Mouse (Mus musculus) heart, postnatal 4 days (tissue): ENCODE data around the gene Prkcz. TPM values are rescaled to one million over a fixed set of nuclear protein-coding genes. Genes with fewer than 3 reads are reported as not detected.
"Not testable (repeated sequence)": the region's sequence is repeated elsewhere in the genome, so short reads cannot be mapped to it uniquely, and the experiment has no call there.

Experiments used
- DNase-seq: peaks from one replicate; pipeline ENCODE4 v3.0.0; 2021
- total RNA-seq, 2 experiments: library from RNA; stranded (reverse); gene quantifications; 2 replicates each; pipeline ENCODE4 v1.2.3; 2021

Gene Prkcz
- total RNA-seq, 2 experiments from 2014 or later: 2.0 to 2.1 TPM

DNA sequence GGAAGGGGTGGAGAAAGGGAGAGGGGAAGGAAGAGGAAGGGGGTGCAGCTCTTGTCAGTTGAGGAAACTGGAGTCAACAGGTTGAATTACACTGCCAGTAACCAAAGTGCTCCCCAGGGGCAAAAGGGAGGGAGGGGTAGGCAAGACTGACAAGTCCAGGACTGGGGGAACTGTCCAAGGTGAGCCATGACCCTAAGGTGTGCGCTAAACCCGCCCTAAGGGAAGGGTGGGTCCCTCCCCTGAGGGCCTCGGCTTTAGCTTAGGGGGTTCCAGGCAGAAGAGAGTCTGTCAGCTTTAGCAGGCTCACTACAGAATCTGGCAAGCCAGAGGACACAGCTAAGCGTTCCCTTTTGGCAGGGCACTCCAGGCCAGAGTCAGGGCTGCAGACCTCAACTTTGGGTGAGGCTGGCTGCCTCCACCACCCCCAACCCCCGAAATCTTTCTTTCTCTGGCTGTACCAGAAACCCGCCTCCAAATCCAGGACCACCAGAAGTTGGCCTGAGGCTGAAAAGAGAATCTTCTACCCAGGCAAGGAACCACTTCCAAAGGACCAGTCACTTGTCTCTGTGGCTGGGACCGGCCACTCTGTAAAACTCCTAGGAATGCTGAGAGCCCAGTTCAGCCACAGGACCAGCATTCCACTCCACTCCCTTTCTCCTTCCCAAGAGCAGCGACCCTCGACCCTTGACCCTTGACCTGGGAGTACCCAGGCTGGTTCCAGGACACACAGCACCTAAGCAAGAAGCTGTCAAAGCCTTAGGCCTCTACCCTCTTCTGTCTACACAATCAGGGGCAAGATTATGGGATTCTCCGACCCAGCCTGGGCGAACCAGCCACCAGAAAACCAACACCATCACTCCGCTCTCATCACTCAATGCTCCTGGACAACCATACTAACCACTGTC is 1.3 kb downstream of the Prkcz start:
- DNase-seq: no peak

DNA sequence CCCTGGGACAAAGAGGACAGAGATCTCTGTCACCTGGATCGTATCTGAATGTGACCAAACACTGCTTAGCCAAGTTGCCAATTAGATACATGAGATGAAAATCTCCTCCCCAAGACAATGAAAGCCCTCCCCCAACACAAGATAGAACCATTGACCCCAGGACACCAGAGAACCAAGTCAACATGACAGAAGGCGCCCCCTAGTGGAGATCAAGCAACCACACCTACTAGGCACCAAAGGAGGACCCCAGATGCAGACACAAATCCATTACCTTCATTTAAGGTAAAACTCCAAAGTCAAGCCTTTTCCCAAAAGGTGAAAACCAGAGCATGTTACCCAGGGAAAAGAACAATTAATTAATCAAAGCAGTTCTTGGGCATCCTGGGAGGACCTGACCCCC is 3.6 kb downstream of the Prkcz start:
- no peak for DNase-seq

DNA sequence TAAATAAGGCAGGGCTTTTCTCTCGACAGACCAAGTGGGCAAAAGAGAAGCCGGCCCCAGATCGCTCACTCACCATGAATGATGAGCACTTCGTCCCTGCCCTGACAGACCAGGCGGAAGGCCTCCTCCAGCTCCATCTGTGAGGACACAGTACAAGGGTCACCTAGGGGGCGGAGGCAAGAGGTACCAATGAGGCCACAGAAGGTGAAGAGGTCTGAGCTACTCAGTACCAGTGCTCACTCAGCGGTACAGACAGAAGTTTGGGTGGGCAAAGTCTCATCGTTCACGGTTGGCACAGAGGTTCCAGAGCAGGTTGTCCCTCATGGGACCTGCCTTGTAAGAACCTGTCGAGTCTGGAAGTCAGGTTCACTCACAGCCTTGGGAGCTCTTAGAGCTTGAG is 4.8 kb downstream of the Prkcz start:
- no peak for DNase-seq

DNA sequence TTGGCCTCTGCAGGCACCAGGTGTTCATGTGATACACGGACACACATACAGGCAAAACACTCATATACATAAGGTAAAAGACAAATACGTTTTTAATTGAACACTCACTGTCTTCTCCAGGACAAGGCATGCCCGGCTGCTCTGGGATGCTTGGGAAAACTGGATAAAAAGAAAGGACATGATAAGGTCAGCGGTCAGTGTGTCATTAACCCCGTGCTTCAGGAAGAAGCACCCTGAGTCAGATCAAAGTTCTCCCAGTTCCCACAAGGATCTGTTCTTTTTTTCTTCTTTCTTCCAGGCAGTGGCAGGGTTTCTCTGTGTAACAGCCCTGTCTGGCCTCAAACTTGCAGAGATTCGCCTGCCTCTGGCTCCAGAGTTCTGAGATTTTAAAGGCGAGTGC is 6.6 kb downstream of the Prkcz start:
- no peak for DNase-seq

DNA sequence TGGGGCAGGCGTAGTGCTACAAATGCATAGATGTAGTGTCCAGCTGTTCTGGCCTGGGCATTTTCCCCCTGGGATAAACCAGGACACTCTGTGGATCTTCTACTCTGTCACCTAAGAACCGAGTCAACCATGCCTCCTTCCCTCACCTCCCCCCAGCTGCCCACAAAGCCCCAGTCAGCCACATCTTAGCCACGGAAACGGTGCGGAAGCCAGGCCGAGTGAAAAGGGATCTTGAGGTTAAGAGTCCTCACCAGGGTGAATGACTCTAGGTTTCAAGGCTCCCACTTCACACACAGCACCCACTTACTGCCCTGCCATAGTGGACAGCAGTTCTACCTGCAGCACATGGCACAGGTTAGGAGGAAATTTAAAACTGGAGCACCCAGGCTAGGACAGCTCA is 7.1 kb downstream of the Prkcz start:
- no peak for DNase-seq

DNA sequence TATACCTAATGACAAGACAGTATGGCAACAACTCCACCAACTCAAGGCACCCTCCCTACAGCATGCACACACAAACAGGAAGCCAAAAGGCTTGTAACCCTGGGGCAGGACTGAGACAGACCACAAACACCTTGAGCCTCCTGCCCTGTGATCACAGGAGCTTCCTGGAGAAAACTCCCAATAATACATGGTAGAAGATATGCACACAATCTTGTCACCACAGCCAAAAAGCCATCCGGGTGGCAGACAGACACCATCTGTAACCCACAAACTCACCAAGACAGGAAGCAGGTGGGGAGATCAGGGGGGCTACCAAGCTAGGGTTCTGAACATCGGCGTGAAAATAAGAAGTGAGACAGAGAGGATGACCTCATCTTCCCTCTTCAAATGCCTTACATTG is 8.6 kb downstream of the Prkcz start:
- no peak for DNase-seq

DNA sequence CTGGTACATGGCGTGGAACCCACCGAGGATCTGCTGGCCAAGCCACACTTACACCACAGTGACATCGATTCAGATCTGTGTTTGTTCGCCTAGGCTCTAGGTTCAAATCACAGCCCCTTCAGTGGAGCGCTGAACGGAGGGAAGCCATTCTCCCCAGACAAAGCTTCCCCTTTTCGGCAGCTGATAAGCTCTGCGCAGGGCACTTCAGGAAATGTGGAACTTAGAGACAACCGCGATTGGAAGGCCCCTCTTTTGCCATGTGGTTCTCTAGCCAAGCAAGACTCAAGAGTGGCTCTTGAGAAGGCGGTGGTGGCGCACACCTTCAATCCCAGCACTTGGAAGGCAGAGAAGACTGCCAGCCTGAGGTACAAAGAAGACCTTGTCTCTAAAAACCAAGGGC is 14.8 kb downstream of the Prkcz start:
- DNase-seq: no peak

DNA sequence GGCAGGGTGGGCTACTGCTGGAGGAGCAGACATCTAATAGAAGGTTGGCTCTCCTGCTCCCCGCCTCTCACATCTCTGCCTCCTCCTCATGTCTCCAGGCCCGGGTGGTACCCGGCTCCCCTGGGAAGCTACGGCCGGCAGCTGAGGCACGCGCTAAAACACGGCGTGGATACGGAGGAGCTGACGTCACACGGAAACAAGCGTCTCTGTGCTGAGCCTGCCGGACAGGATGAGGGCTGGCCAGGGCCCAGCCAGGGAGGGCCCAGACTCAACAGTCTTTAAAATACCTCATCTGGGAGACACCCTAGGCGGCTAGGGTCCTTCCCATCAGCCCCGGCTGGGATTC is 15.6 kb downstream of the Prkcz start:
- peak; percentile 64 for DNase-seq

DNA sequence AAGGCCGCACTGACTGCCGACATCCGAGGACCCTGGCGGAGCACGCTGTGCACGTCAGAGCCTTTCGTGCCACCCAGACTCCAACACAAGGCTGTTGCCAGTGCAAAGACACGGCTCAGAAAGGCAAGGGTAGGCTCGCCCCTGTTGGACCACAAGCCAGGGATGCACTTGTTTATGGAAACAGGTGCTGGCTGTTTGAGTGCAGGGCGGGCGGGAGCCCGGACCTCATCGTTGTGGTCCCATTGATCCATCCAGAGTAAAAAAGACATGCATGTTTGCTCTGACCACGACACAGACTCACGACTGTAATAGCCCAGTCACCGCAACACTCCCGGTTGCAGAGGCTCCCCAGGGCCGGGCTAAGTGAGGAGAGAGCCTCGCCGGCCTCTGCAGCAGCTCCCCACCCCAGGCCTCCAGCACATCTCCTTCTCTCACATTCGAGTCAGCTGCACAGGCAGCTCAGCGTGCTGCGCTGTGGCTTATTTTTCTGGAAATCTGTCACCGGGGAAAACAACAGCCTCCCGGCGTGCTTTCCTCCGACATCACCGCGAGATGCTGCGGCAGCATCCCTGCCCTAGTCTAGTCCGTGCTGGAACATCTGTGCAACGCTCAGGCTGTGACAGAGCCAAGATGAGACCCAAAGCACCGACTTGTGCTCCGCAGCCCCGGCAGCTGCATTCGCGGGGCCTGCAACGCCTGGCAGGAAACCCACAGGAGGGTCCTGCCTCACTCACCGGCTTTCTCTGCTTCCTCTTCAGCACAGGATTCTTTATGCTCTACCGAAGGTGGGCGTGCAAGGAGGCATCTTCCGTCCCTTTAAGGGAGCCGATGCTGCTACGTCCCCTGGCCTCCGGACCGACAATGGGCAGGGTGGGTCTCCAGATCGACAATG is 16.2 kb downstream of the Prkcz start:
- DNase-seq: no peak

DNA sequence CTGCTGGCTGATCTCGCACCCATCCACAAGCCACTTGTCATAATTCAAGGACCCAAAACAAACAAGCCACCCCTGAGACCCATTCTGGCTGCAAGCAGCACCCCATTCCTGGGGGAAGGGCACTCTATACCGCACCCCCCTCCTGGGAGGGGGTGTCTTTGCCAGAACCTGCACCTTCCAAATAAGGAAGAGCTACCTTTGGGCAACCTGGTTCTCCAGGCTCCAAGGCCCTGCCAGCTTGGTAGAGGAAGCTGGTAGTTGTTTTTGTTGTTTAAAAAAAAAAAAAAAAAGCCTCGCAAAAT is 16.9 kb downstream of the Prkcz start:
- no peak for DNase-seq

DNA sequence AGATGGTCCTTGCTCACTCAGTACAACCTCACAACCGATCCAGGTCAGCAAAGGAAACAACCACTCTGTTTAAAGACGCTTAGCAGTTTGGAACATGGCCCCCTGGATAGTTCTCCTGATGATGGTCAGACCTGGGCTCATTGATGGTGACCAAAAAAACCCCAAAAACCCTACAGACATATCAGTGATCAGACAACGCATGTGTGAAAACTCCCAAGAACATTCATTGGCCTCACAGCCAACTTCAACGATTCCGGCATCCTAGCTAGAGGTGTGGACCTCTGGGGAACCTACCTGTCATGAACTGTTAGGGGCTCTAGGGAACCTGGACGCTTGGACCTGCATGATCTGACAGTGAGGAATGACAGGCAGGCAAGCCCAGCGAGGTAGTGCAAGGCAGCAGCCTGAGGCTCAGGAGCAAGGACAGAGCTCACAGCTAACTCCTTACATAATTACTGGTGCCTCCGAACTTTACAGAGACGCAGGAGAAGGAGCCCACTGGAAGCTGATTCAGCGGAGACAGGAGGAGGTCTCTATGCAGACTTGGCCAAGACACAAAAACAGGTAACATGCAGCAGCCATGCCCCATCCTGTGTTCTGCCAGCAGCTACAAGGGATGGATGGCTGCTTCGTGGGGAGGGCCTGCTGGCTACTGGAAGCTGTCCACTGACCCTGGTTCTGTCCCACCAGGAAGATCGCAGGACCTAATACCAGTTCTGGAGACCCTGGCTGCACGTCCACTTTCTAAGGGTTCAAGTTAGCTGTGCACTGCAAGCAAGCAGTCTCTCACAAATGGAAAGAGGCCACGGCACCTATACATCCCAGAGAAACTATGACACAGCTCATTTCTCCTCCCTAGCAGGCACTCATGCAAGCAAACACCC is 17.5 kb downstream of the Prkcz start:
- DNase-seq: no peak

DNA sequence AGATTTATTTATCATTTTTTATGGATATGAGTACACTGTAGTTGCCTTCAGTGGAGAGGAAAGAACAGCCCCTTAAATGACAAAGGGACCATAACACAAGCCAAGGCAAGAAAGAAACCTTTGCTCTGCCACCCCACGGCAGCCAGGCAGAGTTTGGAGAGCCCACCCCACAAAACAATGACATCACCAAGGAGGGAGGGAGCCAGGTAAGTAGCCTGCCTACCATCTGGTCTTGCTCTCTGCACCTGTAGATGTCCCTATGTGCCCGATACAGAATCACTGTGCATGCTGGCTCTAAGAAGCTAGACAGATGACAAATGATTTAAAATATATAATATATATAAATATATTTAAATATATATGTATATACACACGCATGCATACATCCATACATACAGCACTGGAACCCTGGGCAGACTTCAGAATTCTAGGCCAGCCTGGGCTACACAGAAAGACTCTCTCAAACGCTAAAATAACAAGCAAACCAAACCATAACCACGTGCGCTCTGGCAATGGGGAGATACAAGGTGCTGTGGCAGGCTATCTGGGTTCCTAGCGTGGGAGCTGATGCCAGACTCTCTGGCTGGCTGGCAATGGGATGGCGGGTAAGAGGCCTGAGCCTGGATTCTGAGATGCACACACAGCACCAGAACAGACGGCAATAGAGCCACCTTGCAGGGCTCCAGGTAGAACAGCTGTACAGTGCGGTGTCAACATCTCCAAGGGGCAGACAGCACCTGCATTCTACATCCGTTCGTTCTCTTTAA is 24.7 kb downstream of the Prkcz start:
- no peak for DNase-seq

DNA sequence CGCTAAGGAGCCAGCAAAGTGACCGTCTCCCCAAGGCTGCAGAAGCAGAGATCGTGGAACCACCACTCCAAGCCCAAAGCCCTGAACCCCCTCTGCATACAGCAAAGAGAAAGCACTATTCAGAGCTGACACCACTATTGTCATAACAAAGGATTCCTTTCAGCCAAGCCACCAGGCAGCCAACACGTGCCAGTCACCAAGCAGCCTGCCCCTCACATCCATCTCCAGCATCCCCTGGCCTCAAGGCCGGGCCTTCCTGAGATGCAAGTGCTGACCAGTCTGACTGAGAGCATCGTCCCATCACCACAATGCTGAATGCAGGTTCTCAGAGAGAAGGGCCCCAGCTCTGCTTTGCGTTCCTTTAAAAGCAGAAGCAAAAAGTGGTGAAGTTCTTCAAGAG is 28.9 kb downstream of the Prkcz start:
- no peak for DNase-seq

DNA sequence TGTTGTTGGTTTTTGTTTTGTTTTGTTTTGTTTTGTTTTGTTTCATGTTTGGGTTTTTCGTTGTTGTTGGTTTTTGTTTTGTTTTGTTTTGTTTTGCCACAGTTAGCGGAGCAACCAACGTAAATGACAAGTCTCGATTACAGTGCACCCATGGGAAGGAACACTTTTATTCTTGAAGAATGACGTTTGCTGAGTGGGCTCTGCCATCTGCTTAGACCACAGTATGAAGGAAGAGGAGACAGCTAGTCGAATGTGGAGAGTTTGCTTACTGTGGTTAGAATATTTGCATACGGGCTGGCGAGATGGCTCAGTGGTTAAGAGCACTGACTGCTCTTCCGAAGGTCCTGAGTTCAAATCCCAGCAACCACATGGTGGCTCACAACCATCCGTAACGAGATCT is 32.8 kb downstream of the Prkcz start:
- DNase-seq: not testable (repeated sequence)

DNA sequence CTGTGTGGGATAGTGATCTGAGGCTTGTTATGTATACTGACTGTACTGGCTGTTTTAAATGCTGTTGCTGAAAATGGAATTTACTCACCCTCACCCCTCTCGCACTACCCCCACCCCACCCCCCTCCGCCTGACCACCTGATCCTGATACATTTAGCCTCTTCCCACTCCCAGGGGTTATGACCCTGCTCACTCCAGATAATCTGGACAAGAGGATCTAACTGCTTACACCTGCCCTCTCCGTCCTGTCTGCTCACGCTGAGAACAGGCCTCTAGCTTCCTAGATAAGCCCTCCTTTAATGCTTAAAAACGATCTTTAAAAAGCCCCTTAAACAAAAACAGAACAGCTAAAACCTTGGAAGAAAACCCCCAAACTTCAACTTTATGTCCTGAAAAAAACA is 35.4 kb downstream of the Prkcz start:
- no peak for DNase-seq

DNA sequence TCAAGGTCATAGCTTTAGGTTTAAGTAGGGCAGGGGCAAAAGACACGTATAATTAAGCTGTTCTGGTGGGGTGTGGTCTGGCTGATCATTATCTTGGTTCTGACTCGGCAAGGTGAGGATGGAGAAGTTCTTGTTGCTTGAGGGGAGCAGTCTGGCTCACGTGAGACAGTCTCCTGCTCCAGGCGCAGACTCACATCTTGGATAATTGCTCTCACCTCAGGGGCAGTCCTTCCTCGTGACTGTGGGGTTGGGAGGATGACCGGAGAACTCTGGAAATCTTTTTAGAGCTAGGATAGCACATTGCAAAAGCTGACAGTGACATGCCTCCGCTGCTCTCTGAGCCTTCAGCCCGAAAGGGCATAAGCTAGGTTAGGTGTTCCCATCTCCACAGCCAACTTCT is 36.6 kb downstream of the Prkcz start:
- no peak for DNase-seq

DNA sequence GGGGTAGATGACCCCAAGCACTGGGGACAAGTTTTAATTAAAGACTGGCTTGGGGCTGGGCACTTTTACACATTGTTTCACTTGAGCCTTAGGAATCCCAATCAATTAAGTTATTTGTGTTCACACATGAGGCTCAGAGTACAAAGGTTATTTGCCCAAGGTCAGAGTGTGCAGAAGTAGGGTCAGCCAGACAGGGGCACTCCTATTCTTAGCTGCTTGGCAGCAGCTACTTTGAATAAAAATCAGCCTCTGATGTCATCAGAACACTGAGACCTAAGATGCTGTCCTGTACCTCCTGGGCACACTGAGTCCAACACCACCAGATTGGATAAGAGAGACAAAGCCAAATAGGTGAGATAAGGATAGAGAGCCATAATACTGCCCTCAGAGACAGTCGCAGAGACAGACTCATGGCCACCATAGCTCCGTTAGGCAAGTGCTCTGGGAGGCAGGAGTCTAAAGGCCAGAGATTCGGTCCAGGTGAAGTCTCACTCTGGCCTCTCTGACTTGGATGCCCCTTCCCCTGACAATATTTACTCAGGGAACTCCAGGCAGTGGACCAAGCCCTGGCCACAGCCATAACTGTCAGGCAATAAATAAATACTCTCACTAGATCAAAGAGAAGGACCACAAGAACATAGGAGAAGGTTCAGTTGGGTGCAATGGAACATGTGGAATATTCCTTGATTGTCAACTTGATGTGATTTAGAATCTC is 37.9 kb downstream of the Prkcz start:
- no peak for DNase-seq

DNA sequence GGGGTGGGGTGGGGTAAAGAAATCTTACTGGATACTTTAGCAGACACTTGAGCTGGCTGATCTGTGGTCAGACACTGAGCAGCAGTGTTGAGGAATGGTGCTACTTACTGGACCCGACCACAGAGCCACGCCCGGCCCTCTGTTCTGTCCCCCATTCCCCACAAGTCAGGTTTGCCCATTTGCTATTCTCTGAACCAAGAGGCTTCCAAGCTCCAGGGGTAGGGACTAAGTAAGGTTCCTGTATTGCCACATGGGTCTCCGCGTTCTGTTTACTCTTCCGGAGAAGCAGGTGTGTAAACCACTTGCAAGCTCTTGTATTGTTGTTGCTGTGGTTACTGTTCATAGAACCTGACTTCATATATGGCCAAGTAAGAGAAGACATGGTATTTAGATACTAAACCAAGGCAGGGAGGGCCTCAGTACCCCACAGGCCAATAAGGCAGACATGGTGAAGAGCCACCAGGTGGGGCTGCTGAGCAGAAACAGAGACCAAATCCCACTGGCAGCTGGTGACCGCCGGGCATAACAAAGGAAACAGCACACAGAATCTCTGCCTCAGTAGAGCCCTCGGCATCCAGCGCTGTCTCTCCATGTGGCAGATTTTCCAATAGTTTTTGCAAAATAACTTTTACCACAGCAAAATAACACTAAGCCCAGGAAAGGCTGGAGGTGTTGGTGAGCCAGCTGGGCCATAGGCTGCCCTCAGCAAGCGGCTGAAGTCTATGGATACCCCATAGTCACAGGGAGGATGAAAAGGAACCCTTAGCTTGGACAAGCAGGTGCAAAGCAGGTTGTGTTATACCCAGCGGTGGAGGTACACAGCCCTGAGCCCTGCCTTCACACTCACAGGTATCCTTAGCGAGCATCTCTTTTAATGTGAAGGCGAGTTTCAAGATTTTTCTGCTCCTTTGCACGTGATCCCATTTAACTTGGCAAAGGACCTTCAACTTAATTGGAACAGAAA is 40.6 kb downstream of the Prkcz start:
- peak; percentile 58 for DNase-seq

DNA sequence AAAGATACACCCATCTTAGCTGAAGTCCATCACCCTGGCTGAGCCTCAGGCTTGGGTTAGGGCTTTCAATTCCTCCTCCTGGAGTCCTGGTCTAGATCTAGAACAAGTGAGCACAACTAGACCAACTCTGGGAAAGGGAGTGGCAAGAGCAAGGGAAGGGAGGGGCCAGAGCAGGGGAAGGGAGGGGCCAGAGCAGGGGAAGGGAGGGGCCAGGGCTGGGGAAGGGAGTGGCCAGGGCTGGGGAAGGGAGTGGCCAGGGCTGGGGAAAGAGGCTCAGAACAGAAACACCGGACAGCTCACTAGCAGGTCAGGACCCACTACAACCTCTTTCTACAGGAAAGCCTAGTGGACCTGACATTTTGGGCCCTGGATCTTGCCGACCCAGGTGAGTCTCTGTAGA is 42.9 kb downstream of the Prkcz start:
- no peak for DNase-seq

DNA sequence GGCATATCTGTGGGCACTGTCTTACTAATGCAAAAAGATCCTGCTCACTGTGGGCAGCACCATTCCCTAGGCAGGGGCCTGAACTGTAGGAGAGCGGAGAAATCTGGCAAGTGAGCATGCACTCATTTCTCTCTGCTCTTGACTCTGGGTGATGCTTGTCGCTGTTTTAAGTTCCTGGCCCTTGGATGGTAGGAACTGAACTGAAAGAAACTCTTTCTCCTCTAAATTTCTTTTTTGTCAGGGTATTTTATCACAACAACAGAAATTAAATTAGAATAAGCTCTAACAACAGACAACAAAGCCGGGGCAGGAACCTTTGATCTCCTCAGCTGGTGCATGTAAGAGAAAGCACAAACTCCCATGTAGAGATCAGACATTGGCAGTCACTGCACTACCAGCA is 46.1 kb downstream of the Prkcz start:
- no peak for DNase-seq
